Mouse (Mus musculus) fat pad, adult 2 months (tissue): ENCODE data around the gene Erlin1.
A peak's percentile ranks its signal among the peaks of the same experiment; 100 is the strongest.

ENCODE experiments used
- DNase-seq: peaks from one replicate; pipeline ENCODE4 v3.0.0-alpha.2; 2011; ENCODE audit warnings: low read depth, low spot score; ENCODE audit errors: extremely low read depth

Gene Erlin1

DNA sequence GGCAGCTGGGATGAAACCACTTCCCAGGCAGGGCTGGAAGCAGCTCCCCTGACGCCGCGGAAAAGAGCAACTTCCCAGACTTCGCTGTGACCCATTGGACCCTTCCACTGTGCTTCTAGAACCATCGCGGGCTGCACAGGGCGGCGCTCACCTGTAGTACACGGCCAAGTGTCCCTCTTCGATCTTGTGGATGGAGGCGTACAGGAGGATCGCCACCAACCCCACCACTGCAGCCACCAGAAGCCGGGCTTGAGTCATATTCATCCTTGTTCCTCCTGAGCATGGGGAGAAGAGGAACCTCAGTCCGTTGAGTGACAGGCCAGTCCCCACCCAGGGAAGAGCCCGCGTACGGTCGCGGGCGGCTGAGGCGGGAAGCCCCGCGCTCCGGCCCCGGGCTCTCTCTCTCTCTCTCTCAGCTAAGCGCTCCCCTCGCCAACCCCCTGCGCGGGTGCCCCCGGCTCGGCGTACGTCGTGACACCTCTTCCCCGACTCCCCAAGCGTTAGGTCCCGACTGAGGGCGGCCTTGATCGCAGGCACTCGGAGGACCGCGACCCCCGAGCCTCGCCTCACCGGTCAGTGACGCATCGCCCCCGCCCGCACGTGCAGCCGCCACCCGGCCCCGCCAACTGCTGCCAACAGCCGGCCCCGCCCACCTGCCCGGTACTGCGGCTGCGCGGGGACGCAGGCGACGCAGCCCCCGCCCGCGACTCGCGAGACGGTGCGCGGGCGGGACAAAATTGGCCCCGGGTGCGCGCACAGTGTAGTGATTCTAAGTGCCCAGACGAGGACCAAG is at the start of gene Erlin1:
Gene Erlin1, minus strand, starts transcription at position 665 of the 793 bp plus-strand sequence.
- DNase-seq: no peak

DNA sequence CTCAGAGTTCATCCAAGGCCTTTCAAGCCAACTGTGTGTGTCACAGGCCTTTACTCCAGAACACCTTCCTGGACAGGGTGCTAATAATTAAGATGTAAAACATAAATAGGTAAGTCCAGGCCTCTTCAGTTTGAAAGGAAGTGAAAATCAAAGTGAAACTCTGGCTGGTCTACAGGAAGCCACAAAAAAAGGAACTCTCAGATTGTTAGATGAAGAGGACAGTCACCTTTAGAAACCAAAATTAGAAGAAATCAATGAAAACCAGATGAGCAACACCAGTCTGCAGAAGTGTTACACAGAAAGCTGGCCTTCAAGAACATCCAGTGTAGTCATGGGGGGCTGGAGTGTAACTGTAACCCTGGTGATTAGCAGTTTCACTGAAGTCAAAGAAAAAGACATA is 48.2 kb upstream of the Erlin1 start:
- DNase-seq: no peak

DNA sequence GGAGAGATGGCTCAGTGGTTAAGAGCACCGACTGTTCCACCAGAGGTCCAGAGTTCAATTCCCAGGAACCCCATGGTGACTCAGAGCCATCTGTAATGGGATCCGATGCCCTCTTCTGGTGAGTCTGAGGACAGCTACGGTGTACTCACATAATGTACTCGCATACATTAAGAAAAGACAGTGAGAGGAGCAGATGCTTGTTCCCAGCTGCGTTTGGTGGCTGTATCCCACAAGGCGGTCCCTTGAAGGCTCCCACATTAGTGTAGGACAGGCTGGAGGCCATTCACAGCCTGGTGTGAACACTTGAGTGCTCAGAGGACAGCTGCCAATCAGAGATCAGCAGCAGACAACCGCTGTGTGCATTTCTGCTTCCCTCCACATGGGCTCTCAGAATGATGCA is 42.1 kb upstream of the Erlin1 start:
- no peak for DNase-seq

GRCm38 (mm10) chr19:44110356-44110755 is 40.8 kb upstream of the Erlin1 start:
- no peak for DNase-seq

DNA sequence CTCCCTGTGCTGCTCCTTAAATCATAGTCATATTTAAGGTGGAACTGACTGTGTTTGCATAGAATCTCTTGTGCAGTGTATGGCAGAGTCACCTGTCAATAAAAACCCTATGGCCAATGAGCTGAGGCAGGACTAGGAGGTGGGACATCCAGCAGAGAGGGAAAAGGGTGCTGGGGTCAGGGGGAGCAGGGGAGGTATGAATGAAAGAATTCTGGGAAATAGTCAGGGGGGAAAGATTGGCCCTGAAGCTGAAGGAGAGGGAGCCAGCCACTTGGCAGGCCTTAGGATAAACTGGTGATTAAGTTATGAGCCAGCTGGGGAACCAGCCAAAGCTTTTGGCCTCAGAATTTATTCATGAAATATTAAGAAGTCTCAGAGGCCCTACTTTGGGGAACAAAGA is 39.4 kb upstream of the Erlin1 start:
- DNase-seq: no peak

DNA sequence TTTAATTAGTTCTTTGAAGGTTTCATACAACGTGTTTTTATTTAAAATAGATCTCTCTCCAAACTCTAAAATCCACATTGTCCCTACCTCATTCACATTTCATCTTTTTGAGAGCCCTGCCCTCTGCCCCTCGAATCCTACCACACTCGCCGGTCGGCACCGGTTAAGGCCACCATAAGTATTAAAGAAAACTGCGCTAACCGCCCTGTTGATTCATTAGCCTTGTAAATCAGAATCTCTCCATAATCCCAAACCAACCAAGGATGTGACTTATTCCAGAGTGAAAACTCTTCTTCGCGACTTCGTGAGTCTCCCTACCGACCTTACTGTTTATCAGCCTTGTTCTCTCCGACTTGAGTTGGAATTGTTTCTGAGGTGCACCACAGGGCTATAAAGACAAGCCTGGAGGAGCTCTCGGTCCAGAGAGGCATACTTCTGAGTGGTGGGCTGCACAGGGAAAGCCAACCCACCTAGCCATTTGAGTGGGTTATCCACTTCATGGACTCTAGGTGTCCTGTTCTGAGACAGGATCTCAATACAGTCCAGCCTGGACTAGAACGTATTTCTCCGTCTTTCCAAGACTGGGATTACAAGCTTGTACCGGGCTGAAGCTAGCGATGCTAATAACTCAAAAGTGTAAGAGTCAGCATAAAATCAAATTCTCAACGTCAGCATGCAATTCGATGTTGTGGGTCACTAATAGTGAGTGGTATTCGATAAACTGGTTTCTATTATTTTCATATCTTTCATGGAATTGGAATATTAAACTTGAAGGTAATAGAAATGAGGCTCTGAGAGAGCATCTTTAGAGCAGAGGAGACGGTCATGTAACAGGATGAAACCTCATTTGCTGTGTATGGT is 38.3 kb upstream of the Erlin1 start:
- DNase-seq: no peak

GRCm38 (mm10) chr19:44106831-44107660 is 37.5 kb upstream of the Erlin1 start, which contains the start of gene Chuk:
Chuk (minus strand) TSS chr19:44107480.
- peak; percentile 51 for DNase-seq

DNA sequence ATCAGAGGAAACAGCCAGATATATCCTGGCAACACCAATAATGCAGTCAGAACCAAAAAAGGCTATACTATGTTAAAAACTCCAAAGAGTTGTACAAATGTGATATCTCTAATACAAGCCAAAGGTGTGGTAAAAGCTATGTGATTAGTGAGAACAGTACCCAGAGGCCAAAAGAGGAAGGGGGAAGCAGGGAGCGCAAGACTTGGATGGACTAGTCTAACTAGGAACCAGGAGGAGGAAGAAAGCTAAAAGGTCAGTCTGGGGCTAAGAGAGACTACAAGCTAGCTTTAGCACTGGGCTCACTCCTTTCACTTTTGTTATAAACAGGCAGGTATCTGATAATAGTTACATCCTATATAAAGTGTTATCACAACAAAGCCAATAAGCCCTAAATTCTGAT is 34.8 kb upstream of the Erlin1 start:
- DNase-seq: no peak

GRCm38 (mm10) chr19:44103001-44103400 is 33.4 kb upstream of the Erlin1 start:
- DNase-seq: no peak

GRCm38 (mm10) chr19:44100840-44101239 is 31.3 kb upstream of the Erlin1 start:
- DNase-seq: no peak

- no peak for DNase-seq
Measured at GRCm38 (mm10) chr19:44086278-44086677, 16.7 kb upstream of the Erlin1 start.

GRCm38 (mm10) chr19:44080920-44081319 is 11.3 kb upstream of the Erlin1 start:
- DNase-seq: no peak

DNA sequence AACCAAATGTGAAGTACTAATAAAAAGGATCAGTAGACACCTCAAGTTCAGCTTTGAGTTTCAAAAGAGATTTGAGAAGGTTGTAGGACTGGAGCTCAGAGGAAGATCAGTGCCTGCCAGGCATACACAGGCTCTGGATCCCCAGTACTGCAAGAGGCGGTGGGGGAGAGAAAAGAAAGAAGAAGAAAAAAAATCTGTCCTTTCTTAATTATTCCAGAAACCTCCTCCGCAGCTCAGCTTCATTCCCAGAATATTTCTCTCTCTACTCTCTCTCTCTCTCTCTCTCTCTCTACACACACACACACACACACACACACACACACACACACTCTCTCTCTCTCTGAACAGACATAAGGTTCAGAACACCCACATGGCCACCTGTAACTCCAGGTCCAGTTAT is 10.4 kb upstream of the Erlin1 start:
- no peak for DNase-seq

GRCm38 (mm10) chr19:44077024-44077423 is 7.4 kb upstream of the Erlin1 start:
- no peak for DNase-seq

- no peak for DNase-seq
Measured at GRCm38 (mm10) chr19:44076457-44076856, 6.9 kb upstream of the Erlin1 start.

DNA sequence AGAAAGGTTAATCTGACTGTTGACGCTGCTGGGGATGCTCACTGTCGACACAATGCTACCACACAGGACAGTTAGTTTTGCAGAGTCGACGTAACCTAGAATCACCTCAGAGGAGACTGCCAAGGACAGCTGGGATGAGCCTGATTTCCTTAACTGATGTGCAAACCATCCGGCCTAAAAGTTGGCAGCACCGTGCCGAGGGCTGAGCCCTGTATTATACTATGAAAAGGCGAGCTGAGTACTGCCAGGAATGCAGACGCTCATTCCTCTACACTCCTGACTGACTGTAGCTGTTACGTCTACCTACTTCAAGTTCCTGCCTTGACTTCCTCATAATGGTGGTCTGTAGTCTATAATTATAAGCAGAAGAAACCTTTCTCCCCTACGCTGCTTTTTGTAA is 5.4 kb upstream of the Erlin1 start:
- DNase-seq: no peak

- DNase-seq: no peak
Measured at GRCm38 (mm10) chr19:44071166-44071565, 1.6 kb upstream of the Erlin1 start.

DNA sequence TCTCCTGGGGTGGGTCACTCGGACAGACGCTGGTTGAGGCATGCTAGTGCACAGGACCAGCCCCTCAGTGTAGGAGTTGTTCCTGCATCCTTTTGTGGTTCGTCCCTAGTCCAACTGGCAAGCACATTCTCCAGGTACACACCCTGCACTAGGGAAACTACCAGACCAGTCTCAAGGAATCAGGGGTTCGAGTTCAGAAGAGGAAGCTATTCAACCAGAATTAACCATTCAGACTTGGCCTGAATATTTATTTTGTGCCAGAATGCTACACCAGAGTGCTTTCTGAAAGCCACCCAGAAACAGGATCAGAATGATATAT is 288 bp upstream of the Erlin1 start:
- no peak for DNase-seq

DNA sequence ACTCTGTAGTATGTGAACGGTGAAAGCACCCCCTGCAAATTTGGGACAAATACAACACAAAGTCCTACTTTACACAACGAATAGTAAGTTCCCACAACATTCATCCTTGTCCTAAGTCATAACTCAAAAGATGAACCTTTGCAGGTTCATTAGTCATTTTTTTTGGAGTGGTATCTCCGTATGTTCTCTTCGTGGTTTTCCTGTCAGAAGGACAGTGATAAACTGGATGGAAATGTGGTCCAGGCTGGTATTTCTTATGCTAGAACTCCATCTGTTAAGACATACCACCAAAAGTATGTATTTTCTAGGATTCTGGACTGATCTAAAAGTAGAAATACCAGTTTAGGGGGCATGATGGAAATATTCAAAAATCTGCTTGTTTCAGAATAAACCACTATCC is 1.4 kb downstream of the Erlin1 start:
- DNase-seq: no peak

DNA sequence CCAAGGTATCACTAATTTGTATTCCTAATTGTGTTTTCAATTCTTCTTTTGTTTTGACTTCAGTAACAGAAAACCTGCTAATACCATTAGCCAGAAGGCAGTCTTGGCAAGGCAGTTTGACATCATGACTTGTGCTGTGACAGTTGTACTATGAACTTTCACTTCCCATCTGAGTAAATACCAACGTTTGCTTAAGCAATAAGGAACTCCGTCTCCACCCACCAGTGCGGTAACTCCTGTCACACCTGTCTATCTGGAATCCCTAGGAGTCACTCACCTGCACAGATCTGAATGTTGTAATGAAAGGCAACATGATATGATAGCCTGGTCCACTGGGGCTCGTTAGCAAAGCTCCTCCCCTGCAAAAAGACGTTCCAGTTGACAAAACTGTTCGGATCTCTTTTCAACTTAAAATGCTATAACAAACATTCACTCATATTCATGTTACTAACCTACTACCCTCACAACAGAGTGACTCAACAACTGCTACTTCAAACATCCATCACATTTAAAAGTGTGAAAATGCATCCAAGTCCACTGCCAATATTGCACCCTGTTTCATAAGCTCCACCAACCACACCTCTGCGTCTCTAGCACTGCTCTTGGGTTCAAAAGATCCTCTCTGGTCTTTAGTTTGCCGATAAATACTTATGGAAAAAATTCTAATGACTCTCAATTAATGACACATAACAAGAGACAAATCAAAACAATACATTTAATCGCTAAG is 2.1 kb downstream of the Erlin1 start:
- DNase-seq: peak; percentile 74

GRCm38 (mm10) chr19:44064734-44065133 is 4.9 kb downstream of the Erlin1 start:
- DNase-seq: no peak
